Mouse (Mus musculus): Measurements from ENCODE around the gene Ror2.

The Ror2 gene

DNA sequence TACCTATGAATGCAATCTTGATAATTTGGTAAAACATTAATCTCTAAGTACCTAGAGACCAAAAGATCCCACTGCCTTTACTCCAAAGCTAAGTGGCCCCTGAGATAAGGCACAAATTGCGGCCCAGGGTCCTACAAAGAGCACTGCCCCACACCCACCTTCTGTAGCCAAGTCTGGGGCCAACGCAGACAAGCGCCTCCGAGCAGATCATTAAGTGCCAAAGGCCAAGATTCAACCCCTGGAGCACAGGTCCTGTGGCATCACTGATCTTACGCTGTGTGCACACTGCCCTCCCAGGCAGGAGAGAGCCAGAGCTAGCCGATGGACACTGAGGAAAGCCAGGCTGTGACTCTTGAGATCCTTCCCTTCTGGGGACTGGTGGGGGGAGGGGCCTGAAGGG, 38.7 kb downstream of the Ror2 start:
- in situ Hi-C loops (cut with MboI; ENCODE audit: low pct_unique_long_range_greater_than_20kb in 1 of 2, low sequenced_read_pairs in 2 of 2, unreplicated experiment in 1 of 2): no loop called here

DNA sequence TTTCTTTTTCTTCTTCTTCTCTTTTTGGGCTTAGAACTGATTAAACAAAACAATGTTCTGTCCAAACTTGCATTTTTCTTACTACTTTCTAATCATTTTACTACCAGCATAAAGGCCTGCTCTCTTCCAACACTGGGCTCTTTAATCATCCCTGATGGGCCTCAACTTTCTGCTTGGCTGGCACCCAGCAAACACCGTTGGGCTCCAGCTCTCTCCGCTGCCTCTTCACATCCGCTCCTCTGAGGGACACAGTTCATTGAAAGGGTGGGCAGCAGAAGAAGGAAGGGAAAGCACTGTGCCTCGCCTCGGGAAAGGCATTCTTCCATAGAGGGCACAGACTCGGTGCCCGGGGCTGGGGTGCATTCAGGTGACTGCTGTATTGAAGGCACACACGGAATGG, 41.8 kb downstream of the Ror2 start:
- in situ Hi-C loops (cut with MboI; ENCODE audit: low pct_unique_long_range_greater_than_20kb in 1 of 2, low sequenced_read_pairs in 2 of 2, unreplicated experiment in 1 of 2): no loop called here

DNA sequence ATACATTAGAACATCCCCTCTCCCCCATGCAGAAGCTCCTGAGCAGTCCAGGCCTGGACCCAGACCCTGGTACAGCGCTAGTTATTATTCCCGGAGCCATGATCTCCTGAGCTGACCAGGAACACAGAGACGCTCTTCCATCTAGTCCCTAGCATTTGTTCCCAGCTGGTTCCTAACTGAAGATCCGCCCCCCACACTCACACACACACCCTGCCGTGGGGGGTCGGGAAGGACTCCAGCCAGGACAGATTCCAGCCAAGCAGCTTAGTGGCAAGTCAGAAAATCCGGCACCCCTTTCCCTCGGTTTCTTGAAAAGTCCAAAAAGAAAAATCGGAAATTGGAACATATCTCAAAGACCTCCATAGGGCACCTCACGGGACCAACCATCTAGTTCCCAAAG, 48.5 kb downstream of the Ror2 start:
- in situ Hi-C loops (cut with MboI; ENCODE audit: low pct_unique_long_range_greater_than_20kb in 1 of 2, low sequenced_read_pairs in 2 of 2, unreplicated experiment in 1 of 2): no loop called here

DNA sequence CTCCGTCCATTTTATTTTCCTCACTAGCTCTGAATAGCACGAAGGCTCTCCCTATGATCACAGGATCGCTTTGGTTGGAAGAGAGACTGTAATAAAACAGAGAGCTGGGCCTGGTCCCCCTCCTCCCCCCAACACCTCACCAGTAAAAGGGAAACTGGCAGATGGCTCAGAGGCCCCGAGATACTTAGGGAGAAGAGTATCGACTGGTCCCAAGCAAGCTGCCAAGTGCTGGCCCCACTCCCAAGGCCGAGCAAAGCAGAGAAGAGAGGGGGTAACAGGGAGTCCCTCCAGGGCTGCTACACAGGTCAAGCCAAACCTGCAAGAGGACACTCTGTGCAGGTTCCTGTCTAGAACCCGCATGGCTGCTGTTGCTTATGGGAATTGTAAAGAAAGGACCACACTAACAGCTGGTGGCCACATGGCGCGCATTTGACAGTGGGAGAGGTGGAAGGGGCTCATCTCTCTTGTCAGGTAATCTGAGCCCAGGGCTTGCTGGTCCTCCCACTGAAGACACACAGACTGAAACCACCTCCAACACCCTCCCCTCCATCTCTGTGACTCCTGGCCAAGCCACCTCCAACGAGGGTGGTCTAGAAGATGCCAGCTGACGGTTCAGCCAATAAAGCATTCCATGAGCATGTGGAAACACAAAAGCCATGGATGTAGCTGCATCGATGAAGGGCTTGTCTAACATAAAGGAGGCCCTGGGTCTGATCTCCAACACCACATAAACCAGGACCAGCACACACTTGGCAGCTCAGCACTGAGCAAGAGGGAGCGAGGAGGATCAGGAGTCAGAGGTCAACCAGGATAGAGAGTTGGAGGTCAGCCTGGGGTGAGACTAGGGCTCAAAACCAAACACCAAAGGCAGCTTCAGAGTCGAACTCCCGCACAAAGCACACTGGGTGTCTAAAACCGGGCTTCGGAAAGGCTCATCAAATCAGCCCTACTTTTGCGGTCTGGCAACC, 49.2 kb downstream of the Ror2 start:
- in situ Hi-C loops (cut with MboI; ENCODE audit: low pct_unique_long_range_greater_than_20kb in 1 of 2, low sequenced_read_pairs in 2 of 2, unreplicated experiment in 1 of 2): no loop called here

DNA sequence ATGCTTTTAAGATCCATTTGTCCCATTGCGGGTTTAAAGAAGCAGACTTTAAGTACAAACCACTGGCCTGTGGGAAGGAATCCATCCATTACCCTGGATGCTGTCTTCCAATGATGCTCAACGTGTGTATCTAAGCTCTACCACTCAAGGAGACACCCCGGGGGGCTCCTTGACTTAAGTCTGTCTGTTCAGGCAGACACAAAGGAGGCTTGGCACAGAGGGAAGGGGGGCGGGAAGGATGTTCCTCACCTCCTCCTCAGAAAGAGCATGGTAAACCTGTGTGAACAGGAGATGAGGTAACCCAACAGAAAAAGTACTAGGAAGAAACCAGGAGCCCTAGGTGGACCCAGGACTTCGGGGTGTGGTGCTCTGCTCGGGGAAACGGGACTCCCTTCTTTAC, 50.0 kb downstream of the Ror2 start:
- in situ Hi-C loops (cut with MboI; ENCODE audit: low pct_unique_long_range_greater_than_20kb in 1 of 2, low sequenced_read_pairs in 2 of 2, unreplicated experiment in 1 of 2): no loop called here

DNA sequence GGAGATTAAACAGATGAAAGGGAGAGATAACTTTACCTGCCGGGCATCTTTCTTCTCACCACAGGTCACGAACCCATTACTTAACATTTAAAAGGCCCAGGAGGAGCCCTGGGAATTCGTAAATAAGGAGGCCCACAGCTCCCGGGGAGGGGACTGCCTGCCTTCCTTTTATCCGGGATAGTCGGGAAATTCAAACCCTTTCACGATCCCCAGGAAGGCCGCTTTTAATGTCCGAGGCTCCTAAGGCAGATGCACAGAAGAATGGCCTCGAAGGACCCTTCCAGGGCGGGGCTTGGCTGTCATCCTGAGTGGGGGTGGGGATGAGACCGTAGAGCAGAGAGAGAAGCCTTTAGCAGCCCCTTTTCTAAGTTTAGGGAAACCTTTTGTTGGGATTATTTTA, 51.1 kb downstream of the Ror2 start:
- in situ Hi-C loops (cut with MboI; ENCODE audit: low pct_unique_long_range_greater_than_20kb in 1 of 2, low sequenced_read_pairs in 2 of 2, unreplicated experiment in 1 of 2): no loop called here

DNA sequence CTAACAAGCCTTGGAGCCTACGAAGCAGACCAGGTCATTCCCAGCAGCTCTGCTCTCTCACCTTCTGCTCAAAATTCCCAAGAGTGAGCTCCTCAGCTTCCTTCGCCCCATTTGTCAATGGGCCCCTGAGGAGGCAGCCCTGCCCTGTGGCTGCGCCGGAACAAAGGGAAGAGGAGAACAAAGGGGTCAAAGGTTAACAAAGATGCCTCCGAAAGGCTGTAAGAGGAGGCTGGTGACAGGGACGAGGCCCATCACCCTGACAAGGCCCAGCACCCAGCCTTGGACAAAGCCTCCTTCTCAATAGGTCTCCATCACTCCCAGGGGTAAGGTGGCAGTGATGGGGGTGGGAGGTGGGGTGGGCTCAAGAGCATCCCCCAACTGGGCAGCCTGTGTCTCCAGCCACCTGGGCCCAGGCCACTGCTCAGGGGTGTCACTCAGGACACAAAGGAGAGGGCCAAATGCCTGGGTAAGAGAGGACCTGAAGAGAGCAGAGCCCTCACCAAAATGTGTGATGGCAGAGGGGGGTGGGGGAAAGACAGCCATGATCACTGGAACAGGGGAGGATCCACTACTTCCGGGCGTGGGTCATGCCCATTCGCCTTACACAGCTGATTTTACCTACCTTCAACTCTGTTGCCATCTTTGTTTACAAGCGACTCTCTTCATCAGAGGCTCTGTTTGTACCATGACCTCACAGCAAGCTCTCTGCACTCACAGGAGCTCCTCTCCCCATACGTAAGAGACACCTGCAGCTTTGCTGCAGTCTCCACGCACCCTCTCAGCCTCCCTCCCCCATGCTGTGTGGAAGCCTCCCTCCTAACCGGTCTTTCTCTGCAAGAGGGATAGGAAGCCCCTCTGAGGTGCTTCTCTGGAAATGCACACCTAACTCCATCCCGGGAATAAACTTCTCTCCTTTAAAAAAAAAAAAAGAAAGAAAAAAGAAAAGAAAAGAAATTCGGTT, 51.8 kb downstream of the Ror2 start:
- in situ Hi-C loops (cut with MboI; ENCODE audit: low pct_unique_long_range_greater_than_20kb in 1 of 2, low sequenced_read_pairs in 2 of 2, unreplicated experiment in 1 of 2): no loop called here

DNA sequence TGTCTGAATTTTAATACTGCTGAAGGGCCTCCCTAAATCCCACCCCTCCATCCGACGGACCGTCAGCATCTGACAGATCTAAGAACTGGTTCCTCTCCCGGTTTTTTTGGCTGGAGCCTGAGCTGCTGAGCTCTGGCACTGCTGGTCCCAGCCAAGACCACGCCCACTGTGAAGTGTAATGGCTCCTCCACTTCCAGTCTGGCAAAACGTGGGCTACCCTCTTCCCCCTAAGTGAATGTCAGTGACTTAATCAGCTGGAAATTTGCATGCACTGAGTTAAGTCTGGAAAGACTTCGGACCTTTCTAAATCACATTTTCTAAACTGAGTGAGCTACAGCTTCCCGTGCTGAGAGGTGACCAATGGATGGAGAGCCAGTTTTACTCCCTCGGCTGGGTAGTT, 52.5 kb downstream of the Ror2 start:
- in situ Hi-C loops (cut with MboI; ENCODE audit: low pct_unique_long_range_greater_than_20kb in 1 of 2, low sequenced_read_pairs in 2 of 2, unreplicated experiment in 1 of 2): no loop called here

DNA sequence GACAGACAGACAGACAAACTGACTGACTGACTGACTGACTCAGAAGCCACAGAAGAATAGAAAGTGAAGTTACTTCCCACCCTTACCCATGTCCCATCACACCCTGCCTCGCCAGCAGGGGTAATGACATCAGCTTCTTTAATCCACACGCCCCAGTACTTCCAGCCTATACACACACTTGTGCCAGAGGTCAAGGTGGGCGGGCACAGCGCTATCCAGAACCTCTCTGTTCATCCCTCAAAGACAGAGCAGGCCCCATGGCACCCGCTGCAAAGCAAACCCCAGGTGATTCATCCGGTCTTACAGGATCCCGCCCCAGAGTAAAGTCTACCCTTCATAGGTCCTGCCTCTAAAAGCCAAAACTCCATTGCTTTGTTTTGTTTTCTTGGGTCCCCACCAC, 53.5 kb downstream of the Ror2 start:
- in situ Hi-C loops (cut with MboI; ENCODE audit: low pct_unique_long_range_greater_than_20kb in 1 of 2, low sequenced_read_pairs in 2 of 2, unreplicated experiment in 1 of 2): no loop called here

DNA sequence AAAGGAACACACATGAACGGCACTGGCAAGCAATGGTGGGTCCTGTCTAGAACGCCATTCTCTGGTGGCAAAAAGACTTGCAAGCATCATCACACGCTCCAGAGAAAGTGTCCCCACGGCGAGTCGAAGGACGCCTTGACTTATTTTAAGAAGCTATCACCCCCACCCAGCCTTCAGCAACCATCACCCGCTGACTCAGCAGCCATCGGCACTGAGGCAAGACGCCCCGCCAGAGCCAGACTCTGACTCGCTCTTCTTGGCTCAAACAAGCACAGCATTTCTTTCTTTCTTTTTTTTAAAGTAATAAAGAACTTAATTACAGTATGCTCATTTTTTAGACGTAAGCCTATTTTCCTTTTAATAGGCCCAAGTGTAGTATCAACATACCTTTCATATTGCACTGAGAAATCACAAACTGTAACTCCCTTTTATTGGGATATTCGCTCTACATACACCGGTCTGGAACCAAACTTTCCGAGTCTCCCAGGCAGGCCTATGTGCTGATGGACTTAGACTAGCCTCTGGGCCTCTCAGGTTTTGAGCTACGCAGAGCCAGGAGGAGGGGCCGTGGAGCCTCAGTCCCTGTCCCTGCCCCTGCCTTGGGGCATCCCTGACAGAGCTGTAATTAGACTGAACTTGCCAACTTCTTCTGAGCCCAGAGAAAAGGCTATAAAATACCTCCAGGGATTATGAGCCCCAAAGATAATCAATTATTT, 55.3 kb downstream of the Ror2 start:
- in situ Hi-C loops (cut with MboI; ENCODE audit: low pct_unique_long_range_greater_than_20kb in 1 of 2, low sequenced_read_pairs in 2 of 2, unreplicated experiment in 1 of 2): no loop called here

DNA sequence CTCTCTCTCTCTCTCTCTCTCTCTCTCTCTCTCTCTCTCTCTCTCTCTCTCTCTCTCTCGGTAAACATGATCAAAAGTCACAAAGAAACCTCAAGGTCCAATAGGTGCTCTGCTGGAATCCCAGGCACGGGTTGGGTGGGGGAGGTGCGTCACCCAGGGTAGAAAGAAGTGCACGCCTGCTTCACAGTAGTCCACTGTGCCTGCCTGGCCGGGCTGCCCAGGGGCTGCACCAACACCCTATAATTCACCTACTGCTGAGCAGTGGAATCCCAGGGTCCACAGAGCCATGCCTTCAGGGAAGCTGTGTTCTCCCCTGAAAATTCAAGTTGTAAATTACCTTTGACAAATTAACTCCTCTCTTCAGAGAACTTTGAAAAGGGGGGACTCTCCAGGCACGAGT, 58.9 kb downstream of the Ror2 start:
- in situ Hi-C loops (cut with MboI; ENCODE audit: low pct_unique_long_range_greater_than_20kb in 1 of 2, low sequenced_read_pairs in 2 of 2, unreplicated experiment in 1 of 2): no loop called here

DNA sequence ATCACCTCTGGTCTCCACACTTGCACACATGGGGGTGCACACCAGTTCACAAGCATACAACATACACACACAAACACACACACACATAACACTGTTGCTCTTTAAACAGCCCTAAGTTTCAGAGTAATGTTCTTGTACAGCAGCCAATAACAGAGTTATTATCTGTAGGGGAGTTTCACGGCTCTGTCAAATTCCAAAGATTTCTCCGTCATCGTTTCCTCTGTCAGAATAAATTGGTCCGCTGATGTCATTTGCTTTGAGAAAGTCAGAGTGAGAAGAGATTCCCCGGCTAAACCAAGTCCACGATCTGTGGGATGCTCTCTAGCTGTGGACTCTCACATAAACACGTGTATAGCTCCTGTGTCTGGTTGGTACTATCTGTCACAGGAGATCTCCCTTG, 59.5 kb downstream of the Ror2 start:
- in situ Hi-C loops (cut with MboI; ENCODE audit: low pct_unique_long_range_greater_than_20kb in 1 of 2, low sequenced_read_pairs in 2 of 2, unreplicated experiment in 1 of 2): no loop called here

DNA sequence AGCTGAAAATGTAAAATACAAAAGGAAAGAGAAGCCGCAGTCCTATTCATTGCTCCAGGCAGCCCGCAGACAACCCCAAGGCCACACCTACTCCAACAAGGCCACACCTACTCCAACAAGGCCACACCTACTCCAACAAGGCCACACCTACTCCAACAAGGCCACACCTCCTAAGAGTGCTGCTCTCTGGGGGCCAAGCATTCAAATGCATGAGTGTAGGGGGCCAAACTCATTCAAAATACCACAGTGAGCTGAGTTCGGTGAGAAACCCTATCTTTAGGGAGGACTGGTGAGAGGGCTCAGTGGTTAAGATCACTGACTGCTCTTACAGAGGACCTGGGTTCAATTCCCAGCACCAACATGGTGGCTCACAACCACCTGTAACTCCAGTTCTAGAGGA, 60.0 kb downstream of the Ror2 start:
- in situ Hi-C loops (cut with MboI; ENCODE audit: low pct_unique_long_range_greater_than_20kb in 1 of 2, low sequenced_read_pairs in 2 of 2, unreplicated experiment in 1 of 2): no loop called here

DNA sequence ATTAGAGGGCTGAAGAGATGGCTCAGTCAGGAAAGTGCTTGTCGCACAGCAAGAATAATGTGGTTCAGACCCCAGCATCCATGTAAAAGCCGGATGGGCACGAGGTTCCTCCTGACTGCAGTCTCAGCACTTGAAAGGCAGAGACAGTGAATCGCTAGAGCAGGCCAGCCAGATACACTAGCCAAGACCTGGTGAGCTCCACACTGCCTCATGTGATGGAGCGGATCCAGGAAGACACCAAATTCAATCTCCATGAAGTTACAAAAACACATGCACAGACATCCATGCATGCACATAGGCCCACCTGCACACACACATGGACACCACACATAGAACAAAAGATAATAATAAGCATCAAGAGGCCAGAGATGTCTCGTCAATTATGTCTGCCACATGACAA, 64.7 kb downstream of the Ror2 start:
- in situ Hi-C loops (cut with MboI; ENCODE audit: low pct_unique_long_range_greater_than_20kb in 1 of 2, low sequenced_read_pairs in 2 of 2, unreplicated experiment in 1 of 2): no loop called here

DNA sequence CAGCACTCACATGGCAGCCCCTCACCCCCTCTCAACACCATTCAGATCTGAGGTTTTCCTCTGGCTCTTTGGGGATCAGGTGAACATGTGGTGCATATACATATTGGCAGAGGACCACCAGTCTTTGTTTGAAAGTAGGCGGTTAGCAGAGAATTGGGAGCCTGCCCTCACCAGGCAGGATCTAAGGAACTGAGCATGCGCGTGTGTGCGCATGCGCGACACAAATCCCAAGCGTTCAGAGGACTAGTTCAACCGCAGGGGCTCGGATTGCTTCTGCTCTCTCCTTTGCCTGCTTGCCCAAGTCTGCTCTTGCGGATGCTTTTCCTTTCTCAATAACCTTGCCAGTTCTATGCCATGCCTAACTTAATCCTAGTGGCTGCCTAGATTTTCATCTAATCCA, 66.0 kb downstream of the Ror2 start:
- in situ Hi-C loops (cut with MboI; ENCODE audit: low pct_unique_long_range_greater_than_20kb in 1 of 2, low sequenced_read_pairs in 2 of 2, unreplicated experiment in 1 of 2): no loop called here

DNA sequence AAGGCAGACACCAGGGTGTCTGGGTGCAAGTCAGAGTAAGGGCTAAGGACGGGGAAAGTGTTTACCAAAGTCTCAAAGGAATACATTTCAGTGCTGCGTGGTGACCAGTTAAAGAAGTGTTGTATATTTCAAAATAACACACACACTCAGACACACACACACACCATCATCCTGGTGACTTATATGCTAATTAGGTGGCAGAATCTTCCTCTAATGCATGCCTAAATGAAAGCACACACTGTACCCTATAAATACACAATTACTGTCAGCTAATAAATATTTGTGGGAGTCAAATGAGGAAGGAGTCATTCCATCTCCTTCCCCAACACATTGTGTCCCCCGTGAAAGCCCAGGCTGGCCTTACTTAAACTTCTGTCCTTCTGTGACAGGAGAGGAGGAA, 66.5 kb downstream of the Ror2 start:
- in situ Hi-C loops (cut with MboI; ENCODE audit: low pct_unique_long_range_greater_than_20kb in 1 of 2, low sequenced_read_pairs in 2 of 2, unreplicated experiment in 1 of 2): no loop called here

DNA sequence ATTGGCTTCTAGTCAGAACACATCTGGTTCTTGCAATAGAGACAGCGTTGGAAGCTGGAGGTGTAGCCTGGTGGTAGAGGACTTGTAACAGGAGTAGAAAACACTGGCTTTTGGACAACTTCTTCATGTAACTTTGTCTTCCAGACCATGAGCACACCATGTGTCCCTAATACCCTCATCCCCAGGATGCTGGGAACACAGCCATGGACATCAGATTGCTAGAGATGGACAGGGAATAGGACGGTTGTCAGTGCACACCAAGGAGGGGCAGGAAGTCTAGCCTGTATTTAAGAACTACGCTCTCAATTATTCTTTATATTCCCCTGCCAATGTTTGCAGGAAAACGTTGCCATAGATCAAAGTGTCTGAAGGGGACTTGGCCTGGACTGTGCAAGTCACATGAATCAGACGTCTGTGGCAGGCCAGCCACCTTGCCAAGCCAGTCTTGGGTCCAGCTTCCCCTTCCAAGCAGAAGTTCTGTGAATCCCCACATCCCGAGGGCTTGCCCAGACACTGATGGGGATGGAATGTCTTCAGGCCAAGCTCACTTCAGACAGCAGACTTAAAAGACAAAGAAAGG, 68.4 kb downstream of the Ror2 start:
- in situ Hi-C loops (cut with MboI; ENCODE audit: low pct_unique_long_range_greater_than_20kb in 1 of 2, low sequenced_read_pairs in 2 of 2, unreplicated experiment in 1 of 2): no loop called here

DNA sequence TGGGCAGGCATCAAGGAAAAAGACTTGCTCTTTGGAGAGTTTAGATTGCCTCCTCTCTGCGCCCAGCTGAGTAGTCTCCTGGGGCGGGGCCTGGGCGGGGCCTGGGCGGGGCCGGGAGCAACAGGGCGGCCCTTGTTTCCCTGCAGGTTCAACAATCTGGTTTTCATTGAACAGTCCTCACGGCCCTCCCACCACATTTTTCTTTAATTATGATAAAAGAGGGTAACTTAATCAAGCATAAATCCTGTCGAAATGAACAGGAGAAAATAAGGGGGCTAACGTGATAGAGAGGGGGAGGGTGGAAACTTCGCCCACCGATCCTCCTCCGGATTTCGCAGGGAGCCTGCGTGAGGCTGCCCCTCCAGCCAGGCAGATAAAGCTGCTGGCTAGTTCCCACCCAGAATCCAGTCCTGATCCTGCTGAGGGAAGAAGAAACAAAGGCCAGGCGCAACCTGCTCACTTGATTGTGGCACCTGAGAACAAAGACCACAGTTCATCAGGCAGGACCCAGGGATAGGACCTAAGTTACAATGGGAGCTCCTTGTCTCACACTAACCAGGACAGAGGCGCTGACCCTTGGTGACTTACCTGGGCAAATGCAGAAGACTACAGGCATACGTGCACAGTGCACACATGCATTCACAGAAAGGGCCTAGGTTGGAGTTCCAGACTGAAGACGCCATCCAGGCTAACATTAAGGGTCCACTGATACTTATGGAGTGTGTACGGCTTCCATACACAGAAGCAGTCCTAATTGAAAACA, 73.8 kb downstream of the Ror2 start:
- in situ Hi-C loops (cut with MboI; ENCODE audit: low pct_unique_long_range_greater_than_20kb in 1 of 2, low sequenced_read_pairs in 2 of 2, unreplicated experiment in 1 of 2): no loop called here
